Mouse (Mus musculus): ENCODE measurements around the gene Mms22l. TPM values are rescaled to one million over a fixed set of nuclear protein-coding genes. Genes with fewer than 3 reads are reported as not detected.
A peak's percentile ranks its signal among the peaks of the same experiment; 100 is the strongest.

Mms22l gene
- polyA plus RNA-seq, 1 experiment from 2014 or later, result 18.9 TPM

GRCm38 (mm10) chr4:24568026-24568425 is 71.8 kb downstream of the Mms22l start:
- Histone ChIP-seq H3K9me3 (ENCODE audit: control insufficient read depth, low read length) (no peaks in the 10 kb centered on the region), H3K27me3 (replicated peaks; ENCODE audit: control insufficient read depth, insufficient read depth, low read length) (no peaks in the 10 kb centered on the region), H3K4me1 (ENCODE audit: control insufficient read depth, insufficient read depth, low read length) (no peaks in the 10 kb centered on the region), H3K4me2 (ENCODE audit: low read depth, low read length) (no peak overlapping the region), H3K9ac (ENCODE audit: low read depth, low read length) (no peak overlapping the region), H3K4me3 (ENCODE audit: low read length) (no peak overlapping the region), H3K27ac (ENCODE audit: low read length) (no peak overlapping the region), H3K36me3 (ENCODE audit: control insufficient read depth, insufficient read depth, low read length) (no peaks in the 10 kb centered on the region)
- 70% methylated on average over 6 of the region's 6 CpGs for WGBS
- no peak for ATAC-seq

GRCm38 (mm10) chr4:24568989-24569556 is 72.8 kb downstream of the Mms22l start:
- ATAC-seq, result no peak
- H3K27me3 ChIP-seq (replicated peaks; ENCODE audit: control insufficient read depth, insufficient read depth, low read length), result no peaks in the 10 kb centered on the region
- no peak overlapping the region for H3K27ac ChIP-seq (ENCODE audit: low read length)
- no peak overlapping the region for H3K4me2 ChIP-seq (ENCODE audit: low read depth, low read length)
- WGBS, result 78% methylated on average over 7 of the region's 7 CpGs
- H3K36me3 ChIP-seq (ENCODE audit: control insufficient read depth, insufficient read depth, low read length), result no peaks in the 10 kb centered on the region
- no peaks in the 10 kb centered on the region for H3K4me1 ChIP-seq (ENCODE audit: control insufficient read depth, insufficient read depth, low read length)
- no peak overlapping the region for H3K4me3 ChIP-seq (ENCODE audit: low read length)
- H3K9me3 ChIP-seq (ENCODE audit: control insufficient read depth, low read length), result no peaks in the 10 kb centered on the region
- no peak overlapping the region for H3K9ac ChIP-seq (ENCODE audit: low read depth, low read length)

- H3K9ac ChIP-seq (ENCODE audit: low read depth, low read length), result no peak overlapping the region
- peak; percentile 62; the same call in 1 of the 2 replicates for ATAC-seq
- H3K27ac ChIP-seq (ENCODE audit: low read length), result no peak overlapping the region
- H3K4me1 ChIP-seq (ENCODE audit: control insufficient read depth, insufficient read depth, low read length), result no peaks in the 10 kb centered on the region
- H3K4me2 ChIP-seq (ENCODE audit: low read depth, low read length), result no peak overlapping the region
- H3K9me3 ChIP-seq (ENCODE audit: control insufficient read depth, low read length), result peaks cover 7% of the 10 kb centered on the region; the same call in 1 of the 2 replicates
- no peak overlapping the region for H3K4me3 ChIP-seq (ENCODE audit: low read length)
- 19% methylated on average over 6 of the region's 6 CpGs for WGBS
- no peaks in the 10 kb centered on the region for H3K27me3 ChIP-seq (replicated peaks; ENCODE audit: control insufficient read depth, insufficient read depth, low read length)
- peaks cover 5% of the 10 kb centered on the region for H3K36me3 ChIP-seq (ENCODE audit: control insufficient read depth, insufficient read depth, low read length)
Observed at GRCm38 (mm10) chr4:24574276-24574675, 78.0 kb downstream of the Mms22l start.

GRCm38 (mm10) chr4:24577594-24577993 is 81.3 kb downstream of the Mms22l start:
- Histone ChIP-seq H3K4me2 (ENCODE audit: low read depth, low read length) (no peak overlapping the region), H3K4me3 (ENCODE audit: low read length) (no peak overlapping the region), H3K36me3 (ENCODE audit: control insufficient read depth, insufficient read depth, low read length) (peaks cover 5% of the 10 kb centered on the region), H3K9ac (ENCODE audit: low read depth, low read length) (no peak overlapping the region), H3K4me1 (ENCODE audit: control insufficient read depth, insufficient read depth, low read length) (no peaks in the 10 kb centered on the region), H3K27ac (ENCODE audit: low read length) (no peak overlapping the region), H3K9me3 (ENCODE audit: control insufficient read depth, low read length) (peaks cover 7% of the 10 kb centered on the region; the same call in 1 of the 2 replicates), H3K27me3 (replicated peaks; ENCODE audit: control insufficient read depth, insufficient read depth, low read length) (no peaks in the 10 kb centered on the region)
- WGBS, result 96% methylated on average over 5 of the region's 5 CpGs
- ATAC-seq, result no peak

GRCm38 (mm10) chr4:24582295-24582694 is 86.0 kb downstream of the Mms22l start:
- Histone ChIP-seq H3K36me3 (ENCODE audit: control insufficient read depth, insufficient read depth, low read length) (peaks cover 3% of the 10 kb centered on the region; the same call in 1 of the 2 replicates), H3K4me3 (ENCODE audit: low read length) (no peak overlapping the region), H3K4me2 (ENCODE audit: low read depth, low read length) (no peak overlapping the region), H3K9ac (ENCODE audit: low read depth, low read length) (no peak overlapping the region), H3K27ac (ENCODE audit: low read length) (no peak overlapping the region), H3K27me3 (replicated peaks; ENCODE audit: control insufficient read depth, insufficient read depth, low read length) (no peaks in the 10 kb centered on the region), H3K4me1 (ENCODE audit: control insufficient read depth, insufficient read depth, low read length) (no peaks in the 10 kb centered on the region), H3K9me3 (ENCODE audit: control insufficient read depth, low read length) (no peaks in the 10 kb centered on the region)
- ATAC-seq, result no peak
- WGBS, result 27% methylated on average over 1 of the region's 1 CpGs

GRCm38 (mm10) chr4:24583997-24584396 is 87.7 kb downstream of the Mms22l start:
- Histone ChIP-seq H3K27me3 (replicated peaks; ENCODE audit: control insufficient read depth, insufficient read depth, low read length) (no peaks in the 10 kb centered on the region), H3K4me2 (ENCODE audit: low read depth, low read length) (no peak overlapping the region), H3K4me3 (ENCODE audit: low read length) (no peak overlapping the region), H3K36me3 (ENCODE audit: control insufficient read depth, insufficient read depth, low read length) (peaks cover 3% of the 10 kb centered on the region; the same call in 1 of the 2 replicates), H3K4me1 (ENCODE audit: control insufficient read depth, insufficient read depth, low read length) (no peaks in the 10 kb centered on the region), H3K27ac (ENCODE audit: low read length) (no peak overlapping the region), H3K9me3 (ENCODE audit: control insufficient read depth, low read length) (no peaks in the 10 kb centered on the region), H3K9ac (ENCODE audit: low read depth, low read length) (no peak overlapping the region)
- 92% methylated on average over 3 of the region's 3 CpGs for WGBS
- no peak for ATAC-seq

GRCm38 (mm10) chr4:24594824-24595223 is 98.6 kb downstream of the Mms22l start:
- H3K27me3 ChIP-seq (replicated peaks; ENCODE audit: control insufficient read depth, insufficient read depth, low read length), result no peaks in the 10 kb centered on the region
- no peak overlapping the region for H3K4me3 ChIP-seq (ENCODE audit: low read length)
- no peak overlapping the region for H3K27ac ChIP-seq (ENCODE audit: low read length)
- H3K36me3 ChIP-seq (ENCODE audit: control insufficient read depth, insufficient read depth, low read length), result no peaks in the 10 kb centered on the region
- ATAC-seq, result no peak
- H3K9ac ChIP-seq (ENCODE audit: low read depth, low read length), result no peak overlapping the region
- H3K4me1 ChIP-seq (ENCODE audit: control insufficient read depth, insufficient read depth, low read length), result no peaks in the 10 kb centered on the region
- H3K4me2 ChIP-seq (ENCODE audit: low read depth, low read length), result no peak overlapping the region
- no peaks in the 10 kb centered on the region for H3K9me3 ChIP-seq (ENCODE audit: control insufficient read depth, low read length)

GRCm38 (mm10) chr4:24596942-24597611 is 100.8 kb downstream of the Mms22l start:
- H3K4me1 ChIP-seq (ENCODE audit: control insufficient read depth, insufficient read depth, low read length), result no peaks in the 10 kb centered on the region
- no peak overlapping the region for H3K27ac ChIP-seq (ENCODE audit: low read length)
- peaks cover 5% of the 10 kb centered on the region; the same call in 1 of the 2 replicates for H3K36me3 ChIP-seq (ENCODE audit: control insufficient read depth, insufficient read depth, low read length)
- no peak overlapping the region for H3K9ac ChIP-seq (ENCODE audit: low read depth, low read length)
- no peak for ATAC-seq
- H3K9me3 ChIP-seq (ENCODE audit: control insufficient read depth, low read length), result no peaks in the 10 kb centered on the region
- H3K27me3 ChIP-seq (replicated peaks; ENCODE audit: control insufficient read depth, insufficient read depth, low read length), result no peaks in the 10 kb centered on the region
- H3K4me3 ChIP-seq (ENCODE audit: low read length), result no peak overlapping the region
- 80% methylated on average over 6 of the region's 6 CpGs for WGBS
- no peak overlapping the region for H3K4me2 ChIP-seq (ENCODE audit: low read depth, low read length)

- 69% methylated on average over 1 of the region's 1 CpGs for WGBS
- Histone ChIP-seq H3K36me3 (ENCODE audit: control insufficient read depth, insufficient read depth, low read length) (peaks cover 5% of the 10 kb centered on the region; the same call in 1 of the 2 replicates), H3K9me3 (ENCODE audit: control insufficient read depth, low read length) (no peaks in the 10 kb centered on the region), H3K4me3 (ENCODE audit: low read length) (no peak overlapping the region), H3K27me3 (replicated peaks; ENCODE audit: control insufficient read depth, insufficient read depth, low read length) (no peaks in the 10 kb centered on the region), H3K9ac (ENCODE audit: low read depth, low read length) (no peak overlapping the region), H3K4me1 (ENCODE audit: control insufficient read depth, insufficient read depth, low read length) (no peaks in the 10 kb centered on the region), H3K27ac (ENCODE audit: low read length) (no peak overlapping the region), H3K4me2 (ENCODE audit: low read depth, low read length) (no peak overlapping the region)
- ATAC-seq, result no peak
Observed at GRCm38 (mm10) chr4:24598637-24599036, 102.4 kb downstream of the Mms22l start.

Measured in intestine, embryonic 16.5 days (tissue).